Mouse (Mus musculus) bone marrow, adult 2 months (tissue): ENCODE measurements around the gene Col16a1. TPM values are rescaled to one million over a fixed set of nuclear protein-coding genes. Genes with fewer than 3 reads are reported as not detected.
A peak's percentile ranks its signal among the peaks of the same experiment; 100 is the strongest.

Experiments
- H3K27ac ChIP-seq: fragments of 200-500 bp; 2 replicates; pipeline ENCODE4 v1.5.1; 2012; ENCODE audit warnings: low read depth, mild to moderate bottlenecking, control low read depth, inconsistent platforms, low read length; ENCODE audit not compliant: control insufficient read depth, poor library complexity, insufficient read depth
- H3K4me1 ChIP-seq: fragments of 200-500 bp; 2 replicates; pipeline ENCODE4 v1.6.1; 2011; ENCODE audit warnings: low read length; ENCODE audit not compliant: control insufficient read depth, insufficient read depth
- H3K4me3 ChIP-seq: fragments of 200-500 bp; replicated peaks from 2 replicates; pipeline ENCODE3; 2011; ENCODE audit warnings: mild to moderate bottlenecking, low read depth, low read length, control low read depth; ENCODE audit not compliant: control insufficient read depth
- CTCF ChIP-seq: fragments of 200-500 bp; IDR thresholded peaks from 2 replicates; pipeline ENCODE4 v1.5.1; 2011; ENCODE audit warnings: low read length, control low read depth; ENCODE audit not compliant: control insufficient read depth, insufficient read depth
- POLR2A ChIP-seq: fragments of 200-500 bp; IDR thresholded peaks from 2 replicates; pipeline ENCODE4 v1.6.1; 2011; ENCODE audit warnings: low read depth, mild to moderate bottlenecking, control low read depth, low read length, borderline replicate concordance; ENCODE audit not compliant: control insufficient read depth
- WGBS: fragments of 180-500 bp; shearing (Covaris S2); methylation state at CpG from one replicate; pipeline ENCODE4 v1.1.7; 2018; 5-methylcytosine and 5-hydroxymethylcytosine counted together
- polyA plus RNA-seq: library from polyadenylated mRNA; stranded (reverse); fragments of >200 nt; gene quantifications from 2 replicates; pipeline ENCODE4 v1.2.4, GENCODE M21; 2011; ENCODE audit warnings: low replicate concordance; ENCODE audit not compliant: missing spikeins, insufficient read depth, insufficient read length

The Col16a1 gene
- polyA plus RNA-seq, 1 experiment = 8.8 TPM

DNA sequence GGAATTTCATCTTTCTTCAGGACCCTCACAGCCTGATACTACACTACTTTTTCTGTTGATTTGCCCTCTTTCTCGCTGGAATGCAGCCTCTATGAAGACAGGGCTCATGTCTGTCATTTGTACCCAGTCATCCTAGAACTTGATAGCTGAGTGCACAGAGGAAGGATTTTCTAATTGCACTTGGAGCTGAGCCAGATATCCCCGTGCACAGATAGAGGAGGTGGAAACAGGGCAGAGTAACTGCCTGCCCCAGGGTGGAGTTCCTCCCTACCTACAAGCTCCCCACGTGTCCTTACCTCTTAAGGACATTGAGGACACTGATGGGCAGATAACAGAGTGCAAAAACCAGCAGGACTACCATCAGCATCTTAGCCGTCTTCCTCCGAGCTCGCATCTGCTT lies 85.8 kb downstream of the Col16a1 start:
- H3K4me1 ChIP-seq = no peaks in the 10 kb centered on the region; the same call in 1 of the 2 replicates
- H3K4me3 ChIP-seq = no peak overlapping the region
- H3K27ac ChIP-seq = no peak overlapping the region
- 63% methylated on average over 6 of the region's 6 CpGs for WGBS
- no peak for TF ChIP-seq CTCF
- TF ChIP-seq POLR2A = no peak

DNA sequence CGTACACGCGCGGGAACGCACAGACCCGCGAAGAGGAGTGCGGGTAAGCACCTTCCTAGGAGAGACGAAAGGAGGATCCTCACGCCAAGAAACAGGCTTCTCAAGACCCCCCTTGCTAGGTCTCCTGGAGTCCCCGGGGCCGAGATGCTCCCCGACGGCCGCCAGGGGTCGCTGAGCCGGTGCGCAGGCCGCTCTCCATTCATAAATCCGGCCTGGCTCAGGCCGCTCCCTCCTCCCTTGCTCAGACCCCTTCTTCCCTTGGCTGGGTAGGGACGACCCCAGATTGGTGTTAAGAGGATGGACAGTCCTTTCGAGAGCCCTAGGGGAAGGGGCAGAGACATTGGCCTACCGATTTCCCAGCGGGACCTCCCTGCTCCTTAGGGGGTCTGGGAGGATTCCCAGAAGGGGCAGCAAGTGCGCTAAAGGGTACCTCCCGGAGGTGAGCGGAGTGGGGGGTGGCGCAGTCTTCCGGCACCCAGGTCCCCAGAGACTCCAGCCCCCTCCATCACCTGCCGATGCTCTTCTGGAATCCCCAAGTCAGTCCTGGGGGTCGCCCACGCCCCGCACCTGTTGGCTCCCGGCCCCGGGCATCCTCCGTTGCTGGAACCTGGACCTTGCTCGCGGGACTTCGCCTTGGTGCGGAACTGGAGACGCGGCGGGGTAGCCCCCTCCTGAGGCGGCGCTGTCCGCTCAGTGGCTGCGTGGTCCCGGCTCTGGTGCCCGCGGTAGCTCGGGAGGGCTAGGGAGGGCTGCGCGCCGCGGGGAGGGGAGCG lies 91.0 kb downstream of the Col16a1 start:
- no peak overlapping the region for H3K4me3 ChIP-seq
- no peaks in the 10 kb centered on the region; the same call in 1 of the 2 replicates for H3K4me1 ChIP-seq
- WGBS = 2% methylated on average over 57 of the region's 57 CpGs
- peak overlapping the region; percentile 4; the same call in 1 of the 2 replicates for H3K27ac ChIP-seq
- TF ChIP-seq POLR2A (no peak), CTCF (peak; percentile 70)

- Histone ChIP-seq H3K4me3 (no peak within 1 kb of the TSS), H3K27ac (peak within 1 kb of the TSS; percentile 4; the same call in 1 of the 2 replicates), H3K4me1 (no peaks in the 10 kb centered on the region; the same call in 1 of the 2 replicates)
- 4% methylated on average over 15 of the region's 15 CpGs for WGBS
- TF ChIP-seq CTCF = no peak
- 0 out of 2 replicates have a peak, but pooled peaks have one; percentile 10 for TF ChIP-seq POLR2A
These were observed 91.5 kb downstream of the Col16a1 start, which contains the start of gene Hcrtr1 for GRCm38 (mm10) chr4:130139214-130139492. TSS of gene Hcrtr1 (minus strand) at chr4:130139359.

- Histone ChIP-seq H3K27ac (no peak overlapping the region), H3K4me1 (no peaks in the 10 kb centered on the region), H3K4me3 (no peak overlapping the region)
- WGBS = 54% methylated on average over 9 of the region's 9 CpGs
- TF ChIP-seq CTCF (no peak), POLR2A (no peak)
These were observed 93.4 kb downstream of the Col16a1 start for GRCm38 (mm10) chr4:130140992-130141402.

DNA sequence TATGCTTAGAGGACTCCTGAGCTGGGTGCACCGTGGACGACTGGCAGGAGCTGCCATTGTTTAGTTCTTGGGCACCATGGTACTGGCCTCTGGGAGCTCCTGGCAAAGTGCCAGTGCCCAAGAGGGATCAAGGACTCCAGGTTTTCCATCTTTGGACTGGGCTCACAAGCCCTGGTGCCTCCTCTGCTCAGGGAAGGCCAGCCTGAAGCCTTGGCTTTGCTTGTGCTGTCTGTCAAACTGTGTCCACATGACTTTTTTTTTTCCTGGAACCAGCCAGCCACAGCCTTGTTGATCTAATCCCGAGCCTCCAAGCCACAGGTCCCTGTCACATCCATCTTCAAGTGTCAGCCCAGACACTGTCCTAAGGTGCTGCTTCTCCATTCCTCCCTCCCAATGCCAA lies 94.1 kb downstream of the Col16a1 start:
- no peak overlapping the region for H3K4me3 ChIP-seq
- no peak overlapping the region for H3K27ac ChIP-seq
- no peaks in the 10 kb centered on the region for H3K4me1 ChIP-seq
- 76% methylated on average over 3 of the region's 3 CpGs for WGBS
- TF ChIP-seq CTCF (no peak), POLR2A (no peak)

DNA sequence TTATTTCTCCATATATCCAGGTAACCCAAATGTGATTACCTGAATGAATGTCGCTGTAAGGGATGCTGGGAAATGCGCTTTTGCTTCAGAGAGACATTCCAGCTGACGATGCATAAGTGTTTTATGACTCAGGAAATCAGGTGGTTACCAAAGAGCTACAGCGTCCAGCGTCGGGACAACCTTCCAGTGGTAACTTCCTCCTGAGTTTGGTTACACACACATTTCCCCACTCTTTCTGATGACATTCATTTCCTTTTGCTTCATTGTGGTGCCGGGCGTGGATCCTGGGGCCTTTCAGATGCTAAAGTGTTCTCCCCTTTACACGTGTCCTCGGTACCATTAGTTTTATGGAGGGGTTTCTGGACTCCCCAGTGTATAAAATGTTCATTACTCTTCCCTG lies 100.8 kb downstream of the Col16a1 start:
- WGBS = 3% methylated on average over 10 of the region's 10 CpGs
- Histone ChIP-seq H3K27ac (no peak overlapping the region), H3K4me1 (peaks cover 5% of the 10 kb centered on the region), H3K4me3 (no peak overlapping the region)
- TF ChIP-seq CTCF = no peak
- no peak for TF ChIP-seq POLR2A

Other genes starting within 250 kb of the Col16a1 start
- 70.4 and 92.1 TPM in 2 replicates for gene Ptp4a2, start 236.6 kb upstream of the Col16a1 start, polyA plus RNA-seq
- not detected in 2 replicates for gene Spocd1, start 118.6 kb upstream of the Col16a1 start, polyA plus RNA-seq
- gene Adgrb2, start 63.0 kb upstream of the Col16a1 start, polyA plus RNA-seq = not detected in 2 replicates
- gene Pef1, start 54.7 kb downstream of the Col16a1 start, polyA plus RNA-seq = 23.1 and 32.6 TPM in 2 replicates
- not detected in 2 replicates for gene Hcrtr1, start 91.5 kb downstream of the Col16a1 start, polyA plus RNA-seq
- gene Tinagl1, start 127.3 kb downstream of the Col16a1 start, polyA plus RNA-seq = 29.5 and 51.1 TPM in 2 replicates
- gene Gm853, start 174.6 kb downstream of the Col16a1 start, polyA plus RNA-seq = not detected in 2 replicates
- gene Serinc2, start 231.4 kb downstream of the Col16a1 start, polyA plus RNA-seq = 0.52 TPM in 1 of 2 replicates, not detected in the other